In genomic region chr3:28359138-28359537, GRCm38 (mm10) we compare ENCODE assay signal across 13 mouse cellular contexts.
A peak's percentile ranks its signal among the peaks of the same experiment; 100 is the strongest.
DNase-seq lines count a peak whose midpoint lies in the region; ATAC-seq and TF ChIP-seq lines count a peak whose summit lies in the region.
"Had no signal": no experiment of that assay in that cellular context is flagged by ENCODE, and none has a peak within 500 bp of the region (broad histone marks: within the 10 kb centered on the region; RNA-seq: fewer than 3 reads in every experiment).

No protein-coding gene starts in this region.

- no peaks in the 10 kb centered on the region for H3K27me3 ChIP-seq in heart, embryonic 12.5 days (replicated peaks)
- H3K27me3 ChIP-seq in midbrain, postnatal 0 days (ENCODE audit: insufficient read depth, low read length) = no peaks in the 10 kb centered on the region
- no peaks in the 10 kb centered on the region for H3K27me3 ChIP-seq in midbrain, embryonic 15.5 days (replicated peaks)

- no peak overlapping the region for H3K27ac ChIP-seq in heart, embryonic 12.5 days (ENCODE audit: poor library complexity, severe bottlenecking)
- no peak overlapping the region for H3K27ac ChIP-seq in midbrain, postnatal 0 days (ENCODE audit: low read depth, low read length)
- no peak overlapping the region for H3K27ac ChIP-seq in midbrain, embryonic 15.5 days

- no peaks in the 10 kb centered on the region; the same call in 1 of the 2 replicates for H3K9me3 ChIP-seq in heart, embryonic 12.5 days (replicated peaks)
- H3K9me3 ChIP-seq in midbrain, postnatal 0 days (ENCODE audit: low read length) = no peaks in the 10 kb centered on the region
- H3K9me3 ChIP-seq in midbrain, embryonic 15.5 days = no peaks in the 10 kb centered on the region
- H3K9me3 ChIP-seq: G1E had no signal

- TF ChIP-seq CTCF in midbrain, postnatal 0 days (IDR thresholded peaks at IDR 0.05) = no peak

- H3K4me1 ChIP-seq in heart, embryonic 12.5 days (replicated peaks) = peaks cover 6% of the 10 kb centered on the region
- no peaks in the 10 kb centered on the region for H3K4me1 ChIP-seq in midbrain, postnatal 0 days (ENCODE audit: insufficient read depth, low read length)
- H3K4me1 ChIP-seq in midbrain, embryonic 15.5 days = 0 out of 2 replicates have a peak, but pooled peaks cover 4% of the 10 kb centered on the region

- H3K4me3 ChIP-seq in heart, embryonic 12.5 days = no peak overlapping the region
- no peak overlapping the region for H3K4me3 ChIP-seq in midbrain, postnatal 0 days (ENCODE audit: low read depth, low read length)
- no peak overlapping the region for H3K4me3 ChIP-seq in midbrain, embryonic 15.5 days

- ATAC-seq in heart, embryonic 12.5 days (ENCODE audit: insufficient number of reproducible peaks, low FRiP score) = 0 out of 2 replicates have a peak, but pooled peaks have one; percentile 53
- no peak for ATAC-seq in midbrain, postnatal 0 days (ENCODE audit: low FRiP score)
- no peak for ATAC-seq in midbrain, embryonic 15.5 days (replicated peaks)
- ATAC-seq: forebrain, embryonic 16.5 days had no signal

- intact Hi-C loops in heart, postnatal 25 days (cut with DNase I) = no loop called here

- peaks cover 5% of the 10 kb centered on the region; the same call in 1 of the 2 replicates for H3K36me3 ChIP-seq in heart, embryonic 12.5 days
- H3K36me3 ChIP-seq in midbrain, postnatal 0 days (ENCODE audit: insufficient read depth, low read length) = no peaks in the 10 kb centered on the region
- H3K36me3 ChIP-seq in midbrain, embryonic 15.5 days (replicated peaks) = 0 out of 2 replicates have a peak, but pooled peaks cover 4% of the 10 kb centered on the region
- H3K36me3 ChIP-seq: G1E had no signal

- no peak overlapping the region for H3K9ac ChIP-seq in heart, embryonic 12.5 days
- no peak overlapping the region for H3K9ac ChIP-seq in midbrain, postnatal 0 days (replicated peaks; ENCODE audit: low read length, poor library complexity, severe bottlenecking)
- no peak overlapping the region for H3K9ac ChIP-seq in midbrain, embryonic 15.5 days

- no peak for DNase-seq in heart, postnatal 25 days (ENCODE audit: low spot score)
- DNase-seq in R1 (ENCODE audit: low read depth, low spot score) = peak; percentile 3
- peak; percentile 28 for DNase-seq in forelimb bud, embryonic 11.5 days (ENCODE audit: low read depth, low spot score)
- peak; percentile 32 for DNase-seq in lung, postnatal 14 days
- DNase-seq in midbrain, postnatal 0 days (ENCODE audit: low spot score) = no peak
- DNase-seq in frontal cortex, postnatal 36 days (ENCODE audit: low spot score in 2 of 2) = no peak
- DNase-seq: cerebellum, adult 9-11 months; kidney, postnatal 25 days; thymus, postnatal 4 days had no signal

- 40% methylated on average over 6 of the region's 6 CpGs for WGBS in heart, embryonic 12.5 days
- 70% methylated on average over 6 of the region's 6 CpGs for WGBS in midbrain, postnatal 0 days
- WGBS in midbrain, embryonic 15.5 days = 77% methylated on average over 6 of the region's 6 CpGs

- peak overlapping the region; percentile 24; the same call in 1 of the 2 replicates for H3K4me2 ChIP-seq in heart, embryonic 12.5 days
- no peak overlapping the region for H3K4me2 ChIP-seq in midbrain, postnatal 0 days (ENCODE audit: low read depth, low read length, poor library complexity, severe bottlenecking)
- no peak overlapping the region for H3K4me2 ChIP-seq in midbrain, embryonic 15.5 days

Comparison
In these comparisons a context has a peak if more than half of its experiments do, and no peak if none do; other contexts are left out.
1. DNase-seq: peak in R1 (single experiment), forelimb bud, embryonic 11.5 days (single experiment) and lung, postnatal 14 days (single experiment); none in heart, postnatal 25 days (single experiment), midbrain, postnatal 0 days (single experiment) and frontal cortex, postnatal 36 days (0 of 2).